Mouse (Mus musculus) common myeloid progenitor, adult 5-6 weeks (primary cell): ENCODE data around the gene Vps45. TPM values are rescaled to one million over a fixed set of nuclear protein-coding genes. Genes with fewer than 3 reads are reported as not detected.

Experiments used
- ATAC-seq: replicated peaks from 2 replicates; pipeline ENCODE4 v1.8.0; 2016; ENCODE audit warnings: low read depth, mild to moderate bottlenecking, moderate TSS enrichment, inconsistent platforms; ENCODE audit not compliant: poor library complexity, severe bottlenecking
- total RNA-seq: library from RNA; stranded (forward); fragments of 200-1000, 187-1606 nt; gene quantifications from 2 replicates; pipeline ENCODE4 v1.2.3, GENCODE M21; 2017

Gene Vps45
- total RNA-seq, 1 experiment from 2014 or later: 35.9 TPM

GRCm38 (mm10) chr3:96000921-96001501, 57.3 kb downstream of the Vps45 start:
- ATAC-seq: peak; percentile 62

DNA sequence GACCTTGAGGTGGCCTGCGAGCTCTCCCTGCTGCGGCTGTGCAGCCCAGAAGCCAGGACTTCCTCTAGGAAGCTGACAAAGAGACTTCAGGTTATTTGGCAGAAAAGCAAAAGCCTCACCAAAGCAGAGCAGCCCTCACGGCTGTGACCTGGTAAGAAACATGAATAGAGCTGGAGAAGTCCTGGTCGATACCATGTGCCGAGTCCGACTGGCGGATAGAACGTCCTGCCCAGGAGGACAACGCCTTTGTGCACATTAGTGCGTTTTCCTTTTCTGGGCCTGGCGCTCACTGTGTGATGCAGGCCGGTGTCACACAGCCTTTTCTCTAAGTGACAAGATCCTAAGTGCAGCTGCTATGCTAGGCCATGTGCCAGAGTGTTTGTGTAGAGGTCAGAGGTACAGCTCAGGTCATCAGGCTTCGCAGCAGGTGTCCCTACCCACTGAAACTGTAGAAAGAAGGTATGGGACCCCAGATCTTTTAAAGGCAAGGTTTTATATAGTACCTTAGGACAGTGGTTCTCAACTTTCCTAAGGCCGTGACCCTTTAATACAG, 58.1 kb downstream of the Vps45 start:
- ATAC-seq: no peak

GRCm38 (mm10) chr3:95999308-96000079, 58.8 kb downstream of the Vps45 start:
- ATAC-seq: peak; percentile 50

DNA sequence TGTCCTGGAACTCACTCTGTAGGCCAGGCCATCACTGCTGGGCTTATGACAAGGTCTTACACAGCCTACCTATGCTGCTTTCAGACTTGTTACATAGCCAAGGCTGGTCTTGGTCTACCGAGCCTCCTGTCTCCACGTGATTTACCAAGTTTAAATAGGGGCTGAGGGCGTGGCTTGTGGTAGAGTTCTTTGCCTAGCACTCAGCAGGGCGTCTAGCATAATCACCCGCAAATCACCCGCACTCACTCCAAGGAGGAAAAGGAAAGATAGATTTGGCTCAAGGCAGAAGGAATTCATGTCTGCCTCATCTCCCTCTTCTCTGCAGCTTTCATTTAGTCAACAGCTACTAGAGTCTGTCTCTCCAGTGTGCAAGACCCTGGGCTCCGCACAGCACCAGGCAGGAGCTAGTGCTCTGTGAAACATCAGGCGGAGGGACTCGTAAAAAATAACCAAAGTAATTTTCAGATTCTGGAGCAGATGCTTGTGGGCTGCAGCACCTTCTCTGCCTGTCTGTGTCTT, 61.0 kb downstream of the Vps45 start:
- ATAC-seq: peak; percentile 41

- ATAC-seq: no peak
Measured at GRCm38 (mm10) chr3:95996451-95997073, 61.7 kb downstream of the Vps45 start.

DNA sequence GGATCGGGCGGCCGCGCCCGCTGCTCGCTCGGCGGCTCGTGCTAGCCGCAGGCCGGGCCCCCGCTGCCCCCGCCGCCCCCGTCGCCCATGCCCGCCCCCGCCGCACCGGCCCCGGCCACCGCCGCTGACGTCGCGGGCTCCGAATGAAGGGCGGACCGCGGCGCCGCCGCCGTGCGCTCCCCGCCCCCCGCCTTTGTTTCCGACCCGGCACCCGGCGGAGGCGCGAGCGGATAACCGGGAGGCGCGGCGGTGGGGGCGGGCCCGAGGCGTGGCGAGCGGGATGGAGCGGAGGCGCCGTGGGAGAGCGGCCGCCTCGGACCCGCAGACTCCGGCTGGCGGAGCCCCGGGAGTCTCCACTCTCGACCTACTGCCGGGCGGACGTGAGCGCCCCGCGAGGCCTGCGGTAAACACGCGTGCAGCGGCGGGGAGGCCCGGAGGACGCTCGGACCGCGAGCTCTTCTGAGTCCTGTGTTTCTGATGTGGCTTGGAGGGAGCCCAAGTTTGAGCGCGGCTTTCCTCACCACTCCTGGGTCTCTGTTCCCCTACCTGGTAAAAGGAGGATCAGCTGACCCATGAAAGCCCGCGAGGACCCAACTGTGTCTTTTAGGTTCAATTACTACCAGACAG, 62.4 kb downstream of the Vps45 start, which contains the start of gene Plekho1:
Plekho1 (minus strand) TSS at position 200 of the 627 bp plus-strand sequence.
- ATAC-seq: no peak; the same call in 1 of the 2 replicates

GRCm38 (mm10) chr3:95994975-95995801, 63.1 kb downstream of the Vps45 start:
- no peak for ATAC-seq

GRCm38 (mm10) chr3:95994381-95994846, 63.9 kb downstream of the Vps45 start:
- ATAC-seq: peak; percentile 27; the same call in 1 of the 2 replicates

DNA sequence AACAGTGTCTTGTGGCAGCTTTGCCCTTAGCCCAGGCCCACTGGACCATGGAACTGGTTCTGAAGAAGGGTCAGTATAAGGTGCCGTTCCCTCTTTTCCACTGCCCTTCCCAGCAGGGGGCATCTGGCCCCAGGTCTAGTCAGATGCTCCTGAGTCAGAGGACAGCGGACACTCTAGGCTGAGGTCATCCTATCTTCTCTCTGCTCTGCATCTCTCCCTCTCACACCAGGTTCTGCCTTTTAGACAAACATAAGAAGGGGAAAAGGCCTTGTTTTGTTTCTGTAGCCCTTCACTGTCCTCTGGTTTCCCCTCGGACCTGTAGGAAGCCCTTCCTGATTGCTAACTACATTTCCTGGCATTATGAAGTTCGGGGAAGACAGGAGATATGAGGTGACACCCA, 64.4 kb downstream of the Vps45 start:
- no peak for ATAC-seq

DNA sequence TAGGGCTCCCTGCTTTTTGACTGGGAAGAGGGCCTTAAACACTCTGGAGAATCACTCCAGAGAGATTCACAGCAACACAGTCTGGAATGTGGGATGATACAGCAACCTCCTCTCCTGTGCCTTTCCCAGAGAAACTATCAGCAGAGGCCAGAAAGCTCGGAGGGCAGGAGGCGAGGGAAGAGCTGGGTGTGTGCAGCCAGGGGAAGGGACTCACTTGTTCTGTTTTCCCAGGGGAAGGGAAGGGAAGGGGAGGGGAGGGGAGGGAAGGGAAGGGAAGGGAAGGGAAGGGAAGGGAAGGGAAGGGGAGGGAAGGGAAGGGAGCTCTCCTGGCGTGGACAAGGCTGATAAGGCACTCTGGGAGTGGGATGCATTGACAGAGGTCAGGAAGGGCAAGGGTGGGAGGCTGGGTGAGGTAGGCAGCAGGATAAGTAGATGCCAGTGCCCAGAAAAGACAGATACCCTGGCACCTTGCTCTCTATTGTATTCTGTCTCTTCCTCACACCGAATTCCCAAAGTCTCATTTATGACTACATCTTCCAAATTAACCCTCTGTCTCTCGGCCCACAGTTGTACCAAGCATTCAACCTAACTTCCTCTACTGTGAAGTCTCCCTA, 65.2 kb downstream of the Vps45 start:
- ATAC-seq: no peak

DNA sequence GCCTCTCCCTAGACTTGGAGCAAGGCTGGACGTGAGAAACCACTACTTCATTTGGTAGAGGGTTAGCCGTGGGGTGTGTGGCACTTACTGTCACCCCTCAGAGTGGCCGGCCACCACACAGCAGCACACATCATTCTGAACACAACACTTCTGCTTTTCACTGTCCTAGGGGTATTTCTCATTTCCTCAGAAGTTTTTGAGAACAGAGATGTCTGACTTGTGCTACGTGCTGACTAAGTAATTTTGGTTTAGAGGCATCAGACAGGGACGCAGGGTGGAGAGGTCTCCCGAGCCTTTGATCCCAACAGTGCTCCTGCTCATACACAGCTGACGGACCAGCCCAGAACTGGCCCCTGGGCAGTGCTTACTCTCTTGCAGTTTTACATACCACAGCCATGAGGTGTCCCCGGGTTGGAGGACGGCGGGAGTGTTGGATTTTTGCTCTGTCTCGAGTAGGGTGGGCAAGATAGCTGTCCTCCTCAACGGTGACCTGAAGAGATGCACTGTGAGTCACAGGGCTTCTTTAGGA, 67.8 kb downstream of the Vps45 start:
- ATAC-seq: peak; percentile 48

DNA sequence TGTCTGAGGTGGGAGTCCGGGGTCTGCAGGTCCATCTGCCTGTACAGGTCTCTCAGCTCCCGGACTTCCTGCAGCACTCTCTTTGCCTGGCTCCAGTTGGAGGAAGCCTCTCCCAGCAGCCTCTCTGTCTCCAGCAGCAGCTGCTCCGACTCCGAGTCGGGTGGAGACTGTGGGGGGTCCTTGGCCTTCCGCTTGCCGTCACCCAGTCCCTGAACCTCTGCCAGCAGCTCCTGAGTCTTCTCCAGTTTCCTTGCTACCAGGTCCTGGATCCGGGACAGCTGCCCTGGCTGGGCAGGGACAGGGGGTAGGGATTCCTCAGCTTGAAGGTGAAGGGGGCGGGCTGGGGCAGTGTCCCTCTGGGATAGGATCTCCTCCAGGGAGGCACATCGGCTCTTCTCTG, 69.3 kb downstream of the Vps45 start:
- no peak for ATAC-seq

- ATAC-seq: no peak
Measured at GRCm38 (mm10) chr3:95988138-95988537, 70.1 kb downstream of the Vps45 start.

- ATAC-seq: peak; percentile 79
Measured at GRCm38 (mm10) chr3:95987386-95988110, 70.7 kb downstream of the Vps45 start.

GRCm38 (mm10) chr3:95986984-95987383, 71.3 kb downstream of the Vps45 start:
- no peak for ATAC-seq

DNA sequence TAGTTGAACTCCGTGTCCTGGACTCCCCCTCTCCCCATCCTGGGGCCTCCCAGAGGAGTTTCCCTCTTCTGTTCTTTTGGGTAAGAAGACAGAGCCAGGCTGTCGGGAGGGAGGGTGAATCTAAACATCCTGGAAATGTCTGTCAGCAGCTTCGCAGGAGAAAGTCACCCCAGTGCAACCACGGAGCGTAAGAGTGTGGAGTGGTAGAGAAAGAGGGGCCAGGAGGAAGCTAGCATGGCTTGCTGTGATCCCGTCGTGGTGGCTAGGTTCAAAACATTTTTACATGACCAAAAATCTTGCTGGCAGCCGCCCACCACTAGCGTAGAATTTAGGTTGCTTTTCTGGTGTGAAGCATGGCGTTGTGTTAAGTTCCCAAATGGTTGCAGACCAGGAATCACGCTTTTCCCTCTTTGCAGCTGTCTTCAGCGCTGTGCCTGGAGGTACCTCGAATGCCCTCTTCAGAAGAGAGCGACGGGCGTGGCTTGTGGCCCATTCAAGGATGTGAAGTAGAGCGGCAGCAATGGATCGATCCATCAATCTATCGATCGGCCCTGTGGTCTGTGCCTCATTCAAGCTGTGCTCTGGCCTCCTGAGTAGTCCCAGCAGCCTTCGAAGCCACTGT, 72.2 kb downstream of the Vps45 start:
- 0 out of 2 replicates have a peak, but pooled peaks have one; percentile 16 for ATAC-seq

- peak; percentile 55 for ATAC-seq
Measured at GRCm38 (mm10) chr3:95985209-95986000, 72.9 kb downstream of the Vps45 start.
